Mouse (Mus musculus): ENCODE measurements around the gene Gm44502. TPM values are rescaled to one million over a fixed set of nuclear protein-coding genes. Genes with fewer than 3 reads are reported as not detected.

Gene Gm44502
- polyA plus RNA-seq, 1 experiment = 5.4 TPM

- Histone ChIP-seq H3K27ac (ENCODE audit: control insufficient read depth, insufficient read depth, low read depth, low read length, poor library complexity) (no peak overlapping the region), H3K4me1 (ENCODE audit: control insufficient read depth, insufficient read depth, low read length) (peaks cover 1% of the 10 kb centered on the region; the same call in 1 of the 2 replicates), H3K4me3 (replicated peaks; ENCODE audit: control insufficient read depth, low read depth, low read length) (no peak overlapping the region)
- no peak for TF ChIP-seq POLR2A (IDR thresholded peaks at IDR 0.05; ENCODE audit: borderline replicate concordance, control insufficient read depth, low read depth, low read length)
- no peak for TF ChIP-seq CTCF (IDR thresholded peaks at IDR 0.05; ENCODE audit: control insufficient read depth, insufficient read depth, low read length)
- WGBS = 76% methylated on average over 15 of the region's 15 CpGs
Observed at GRCm38 (mm10) chr15:89461321-89461720, 31.8 kb upstream of the Gm44502 start.

- 73% methylated on average over 10 of the region's 10 CpGs for WGBS
- Histone ChIP-seq H3K4me3 (replicated peaks; ENCODE audit: control insufficient read depth, low read depth, low read length) (no peak overlapping the region), H3K27ac (ENCODE audit: control insufficient read depth, insufficient read depth, low read depth, low read length, poor library complexity) (no peak overlapping the region), H3K4me1 (ENCODE audit: control insufficient read depth, insufficient read depth, low read length) (peaks cover 1% of the 10 kb centered on the region; the same call in 1 of the 2 replicates)
- TF ChIP-seq POLR2A (IDR thresholded peaks at IDR 0.05; ENCODE audit: borderline replicate concordance, control insufficient read depth, low read depth, low read length) (no peak), CTCF (IDR thresholded peaks at IDR 0.05; ENCODE audit: control insufficient read depth, insufficient read depth, low read length) (no peak)
Observed at GRCm38 (mm10) chr15:89460298-89460697, 30.8 kb upstream of the Gm44502 start.

GRCm38 (mm10) chr15:89459821-89460220 is 30.3 kb upstream of the Gm44502 start:
- H3K27ac ChIP-seq (ENCODE audit: control insufficient read depth, insufficient read depth, low read depth, low read length, poor library complexity) = no peak overlapping the region
- WGBS = 78% methylated on average over 7 of the region's 7 CpGs
- H3K4me3 ChIP-seq (replicated peaks; ENCODE audit: control insufficient read depth, low read depth, low read length) = no peak overlapping the region
- no peak for TF ChIP-seq CTCF (IDR thresholded peaks at IDR 0.05; ENCODE audit: control insufficient read depth, insufficient read depth, low read length)
- TF ChIP-seq POLR2A (IDR thresholded peaks at IDR 0.05; ENCODE audit: borderline replicate concordance, control insufficient read depth, low read depth, low read length) = no peak
- H3K4me1 ChIP-seq (ENCODE audit: control insufficient read depth, insufficient read depth, low read length) = peaks cover 1% of the 10 kb centered on the region; the same call in 1 of the 2 replicates

GRCm38 (mm10) chr15:89458942-89459341 is 29.4 kb upstream of the Gm44502 start:
- no peak overlapping the region for H3K27ac ChIP-seq (ENCODE audit: control insufficient read depth, insufficient read depth, low read depth, low read length, poor library complexity)
- no peak overlapping the region for H3K4me3 ChIP-seq (replicated peaks; ENCODE audit: control insufficient read depth, low read depth, low read length)
- H3K4me1 ChIP-seq (ENCODE audit: control insufficient read depth, insufficient read depth, low read length) = peaks cover 1% of the 10 kb centered on the region; the same call in 1 of the 2 replicates
- WGBS = 2% methylated on average over 15 of the region's 15 CpGs
- TF ChIP-seq POLR2A (IDR thresholded peaks at IDR 0.05; ENCODE audit: borderline replicate concordance, control insufficient read depth, low read depth, low read length) = no peak
- TF ChIP-seq CTCF (IDR thresholded peaks at IDR 0.05; ENCODE audit: control insufficient read depth, insufficient read depth, low read length) = no peak

GRCm38 (mm10) chr15:89455642-89456041 is 26.1 kb upstream of the Gm44502 start:
- Histone ChIP-seq H3K4me3 (replicated peaks; ENCODE audit: control insufficient read depth, low read depth, low read length) (no peak overlapping the region), H3K27ac (ENCODE audit: control insufficient read depth, insufficient read depth, low read depth, low read length, poor library complexity) (no peak overlapping the region), H3K4me1 (ENCODE audit: control insufficient read depth, insufficient read depth, low read length) (peaks cover 1% of the 10 kb centered on the region; the same call in 1 of the 2 replicates)
- TF ChIP-seq POLR2A (IDR thresholded peaks at IDR 0.05; ENCODE audit: borderline replicate concordance, control insufficient read depth, low read depth, low read length) = no peak
- TF ChIP-seq CTCF (IDR thresholded peaks at IDR 0.05; ENCODE audit: control insufficient read depth, insufficient read depth, low read length) = no peak
- WGBS = 69% methylated on average over 6 of the region's 6 CpGs

- no peak overlapping the region for H3K27ac ChIP-seq (ENCODE audit: control insufficient read depth, insufficient read depth, low read depth, low read length, poor library complexity)
- TF ChIP-seq POLR2A (IDR thresholded peaks at IDR 0.05; ENCODE audit: borderline replicate concordance, control insufficient read depth, low read depth, low read length) = no peak
- no peak for TF ChIP-seq CTCF (IDR thresholded peaks at IDR 0.05; ENCODE audit: control insufficient read depth, insufficient read depth, low read length)
- no peak overlapping the region for H3K4me3 ChIP-seq (replicated peaks; ENCODE audit: control insufficient read depth, low read depth, low read length)
- WGBS = 31% methylated on average over 6 of the region's 6 CpGs
- H3K4me1 ChIP-seq (ENCODE audit: control insufficient read depth, insufficient read depth, low read length) = peaks cover 1% of the 10 kb centered on the region; the same call in 1 of the 2 replicates
Observed at GRCm38 (mm10) chr15:89454857-89455256, 25.4 kb upstream of the Gm44502 start.

GRCm38 (mm10) chr15:89453865-89454478 is 24.5 kb upstream of the Gm44502 start, which contains the start of gene Mapk8ip2:
Gene Mapk8ip2 (plus strand): TSS chr15:89453913.
- TF ChIP-seq POLR2A (IDR thresholded peaks at IDR 0.05; ENCODE audit: borderline replicate concordance, control insufficient read depth, low read depth, low read length) (no peak), CTCF (IDR thresholded peaks at IDR 0.05; ENCODE audit: control insufficient read depth, insufficient read depth, low read length) (no peak)
- H3K27ac ChIP-seq (ENCODE audit: control insufficient read depth, insufficient read depth, low read depth, low read length, poor library complexity) = no peak within 1 kb of the TSS
- H3K4me1 ChIP-seq (ENCODE audit: control insufficient read depth, insufficient read depth, low read length) = no peaks in the 10 kb centered on the region
- H3K4me3 ChIP-seq (replicated peaks; ENCODE audit: control insufficient read depth, low read depth, low read length) = no peak within 1 kb of the TSS
- 5% methylated on average over 53 of the region's 53 CpGs for WGBS

GRCm38 (mm10) chr15:89452906-89453864 is 23.7 kb upstream of the Gm44502 start:
- Histone ChIP-seq H3K4me1 (ENCODE audit: control insufficient read depth, insufficient read depth, low read length) (no peaks in the 10 kb centered on the region), H3K27ac (ENCODE audit: control insufficient read depth, insufficient read depth, low read depth, low read length, poor library complexity) (no peak overlapping the region), H3K4me3 (replicated peaks; ENCODE audit: control insufficient read depth, low read depth, low read length) (no peak overlapping the region)
- WGBS = 6% methylated on average over 24 of the region's 24 CpGs
- TF ChIP-seq CTCF (IDR thresholded peaks at IDR 0.05; ENCODE audit: control insufficient read depth, insufficient read depth, low read length) = peak; percentile 7; the same call in 1 of the 2 replicates
- TF ChIP-seq POLR2A (IDR thresholded peaks at IDR 0.05; ENCODE audit: borderline replicate concordance, control insufficient read depth, low read depth, low read length) = no peak
